Mouse (Mus musculus): ENCODE measurements around the gene 1110004F10Rik.
"Not testable (repeated sequence)": the region's sequence is repeated elsewhere in the genome, so short reads cannot be mapped to it uniquely, and the experiment has no call there.

The 1110004F10Rik gene

DNA sequence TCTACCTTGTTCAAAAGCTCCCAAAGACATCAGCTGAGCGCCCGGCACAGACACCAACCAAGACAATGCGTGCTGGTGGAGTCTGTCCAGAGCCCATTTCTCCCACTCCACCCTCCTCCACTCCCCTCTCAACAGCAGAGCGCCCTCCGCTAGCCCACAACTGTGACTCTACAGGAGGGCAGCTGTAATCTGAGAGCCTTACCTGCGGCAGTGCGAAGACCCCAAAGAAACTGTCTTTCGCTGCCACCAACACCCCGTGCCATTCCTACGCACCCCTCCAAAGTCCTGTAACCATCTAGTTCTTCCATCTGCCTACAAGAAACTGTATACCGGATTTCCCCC is at the start of gene 1110004F10Rik:
Gene 1110004F10Rik, plus strand, starts transcription at position 202 of the 342 bp plus-strand sequence.
- DNase-seq = peak; percentile 43

- DNase-seq = no peak
Measured at GRCm38 (mm10) chr7:116002726-116003125, 36.5 kb upstream of the 1110004F10Rik start.

- peak; percentile 22 for DNase-seq
Measured at GRCm38 (mm10) chr7:116029991-116030390, 9.2 kb upstream of the 1110004F10Rik start.

- peak; percentile 78 for DNase-seq
Measured at GRCm38 (mm10) chr7:116030597-116031387, 8.4 kb upstream of the 1110004F10Rik start.

DNA sequence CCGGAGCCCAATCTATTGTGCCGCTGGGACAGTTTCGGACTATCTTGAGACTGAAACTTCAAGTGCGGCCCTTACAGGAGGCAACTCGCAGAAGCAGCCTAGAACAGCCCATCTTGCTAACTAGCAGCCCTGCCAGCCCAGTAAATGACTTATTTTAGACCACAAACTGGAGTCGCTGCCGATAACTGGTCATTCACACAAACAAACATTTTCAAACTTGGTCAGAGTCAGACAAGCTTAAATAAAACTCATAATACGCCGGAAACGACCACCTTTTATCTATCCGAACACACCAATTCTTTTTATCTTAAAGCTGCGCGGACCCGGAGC is 7.8 kb upstream of the 1110004F10Rik start:
- DNase-seq = no peak

- peak; percentile 82 for DNase-seq
Measured at GRCm38 (mm10) chr7:116031718-116032595, 7.2 kb upstream of the 1110004F10Rik start.

- DNase-seq = peak; percentile 90
Measured at GRCm38 (mm10) chr7:116032596-116033307, 6.4 kb upstream of the 1110004F10Rik start.

- peak; percentile 80 for DNase-seq
Measured at GRCm38 (mm10) chr7:116033371-116034241, 5.6 kb upstream of the 1110004F10Rik start.

DNA sequence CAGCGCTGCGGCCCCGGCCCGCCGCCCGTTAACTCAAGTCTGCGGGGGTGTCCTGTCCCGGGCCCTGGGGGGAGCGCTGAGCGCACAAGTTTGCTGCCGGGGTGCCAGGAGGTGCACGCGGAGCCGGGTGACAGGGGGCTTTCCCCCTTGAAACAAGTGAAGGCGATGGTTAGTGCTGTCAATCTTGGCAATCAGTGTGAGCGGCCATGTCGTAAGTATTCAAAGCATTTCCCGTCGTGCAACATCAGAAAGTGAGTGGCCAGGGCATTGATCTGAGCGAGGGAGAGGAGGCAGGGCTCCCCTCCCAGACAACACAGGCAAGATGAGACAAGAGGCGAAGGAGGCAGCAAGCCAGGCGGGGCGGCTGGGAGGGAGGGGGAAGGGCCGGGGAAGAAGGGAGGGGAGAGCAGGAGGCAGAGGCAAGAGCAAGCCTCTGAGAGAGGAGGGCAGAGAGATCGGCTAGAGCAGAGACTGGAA is 4.9 kb upstream of the 1110004F10Rik start:
- DNase-seq = peak; percentile 88

DNA sequence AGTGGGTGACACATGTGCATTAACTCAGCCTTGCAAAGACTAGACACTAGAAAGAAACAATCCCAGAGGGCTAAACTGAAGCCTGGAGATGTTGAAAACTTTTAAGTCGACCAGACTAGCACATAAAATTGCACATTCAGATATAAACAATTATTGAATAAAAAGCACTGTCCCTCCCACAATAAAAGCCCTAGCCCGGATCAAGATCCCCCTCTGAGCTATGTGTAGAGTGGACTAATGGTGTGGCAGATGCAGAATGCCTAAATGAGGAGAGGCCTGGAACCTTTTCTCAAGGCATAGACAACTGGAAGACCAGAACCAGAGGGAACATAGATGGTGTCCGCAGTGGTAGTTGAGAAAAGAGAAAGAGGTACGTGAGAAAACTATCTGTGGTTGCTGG is 3.7 kb upstream of the 1110004F10Rik start:
- no peak for DNase-seq

DNA sequence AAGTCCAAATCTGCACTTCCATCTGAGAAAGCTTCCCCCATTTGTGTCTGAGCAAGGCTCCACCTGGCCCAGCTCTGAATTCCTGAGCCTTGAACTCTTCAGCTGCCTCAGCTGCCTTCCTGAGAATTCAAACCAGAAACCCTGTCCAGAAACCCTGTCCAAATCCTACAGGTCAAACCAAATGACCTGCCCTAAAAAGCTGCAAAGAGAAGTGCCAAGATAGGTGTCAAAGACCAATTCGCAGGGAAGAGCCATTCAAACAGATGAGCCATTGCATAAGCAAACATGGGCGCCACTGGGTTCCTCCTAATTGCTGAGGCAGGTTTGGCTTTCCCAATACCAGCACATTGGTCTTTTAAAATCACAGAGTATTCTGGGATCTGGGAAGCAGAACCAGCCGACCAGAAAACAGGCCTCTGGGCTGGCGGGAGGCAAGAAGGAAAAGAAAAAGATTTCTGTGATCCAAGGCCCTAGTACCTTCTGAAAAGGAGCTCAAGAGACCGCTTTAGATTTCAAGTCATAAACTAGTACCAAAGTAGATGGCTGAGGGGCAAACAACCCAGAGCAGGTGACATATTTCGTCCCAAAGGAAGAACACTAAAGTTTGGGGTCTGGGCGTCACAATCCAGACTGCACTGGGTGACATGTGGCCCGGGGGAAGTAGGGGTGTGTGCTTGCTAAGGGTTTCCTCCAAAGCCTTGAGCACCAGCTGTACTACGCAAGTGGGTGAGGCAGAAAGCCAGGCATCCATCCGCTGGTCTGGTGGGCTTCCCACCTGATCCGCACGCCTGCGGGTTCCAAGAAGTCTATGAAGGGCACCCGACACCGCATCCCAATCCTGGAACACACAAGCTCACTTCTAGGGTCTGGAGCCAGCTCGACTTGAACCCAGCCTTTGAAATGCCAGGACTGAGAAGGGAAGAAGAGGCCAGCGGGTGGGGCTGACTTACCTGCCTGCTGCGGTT is 2.3 kb upstream of the 1110004F10Rik start:
- peak; percentile 29 for DNase-seq

- DNase-seq = peak; percentile 54
Measured at GRCm38 (mm10) chr7:116038024-116038423, 1.2 kb upstream of the 1110004F10Rik start.

DNA sequence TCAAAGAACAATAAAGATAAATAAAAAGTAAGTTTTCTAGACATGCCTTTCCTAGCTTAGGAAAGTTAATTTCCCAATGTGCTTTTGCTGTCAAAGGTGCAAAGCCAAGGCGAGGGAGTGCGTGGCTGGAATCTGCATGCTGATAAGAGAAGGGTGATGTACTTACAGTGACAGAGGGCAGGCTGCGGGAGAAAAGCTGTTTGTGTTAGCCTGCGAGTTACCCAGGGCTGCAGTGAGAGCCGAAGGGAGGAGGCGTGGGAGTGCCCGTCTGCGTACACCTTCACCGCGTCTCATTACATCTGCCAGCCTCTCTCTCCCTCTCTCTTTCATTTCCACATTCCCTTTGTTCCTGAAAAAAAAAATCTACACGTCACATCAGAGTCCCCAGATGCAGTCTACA is 686 bp upstream of the 1110004F10Rik start, which contains the start of gene Sox6:
Gene Sox6, minus strand, starts transcription at position 286 of the 400 bp plus-strand sequence.
- DNase-seq = peak; percentile 53

GRCm38 (mm10) chr7:116039538-116040466 is 605 bp downstream of the 1110004F10Rik start:
- DNase-seq = peak; percentile 91

DNA sequence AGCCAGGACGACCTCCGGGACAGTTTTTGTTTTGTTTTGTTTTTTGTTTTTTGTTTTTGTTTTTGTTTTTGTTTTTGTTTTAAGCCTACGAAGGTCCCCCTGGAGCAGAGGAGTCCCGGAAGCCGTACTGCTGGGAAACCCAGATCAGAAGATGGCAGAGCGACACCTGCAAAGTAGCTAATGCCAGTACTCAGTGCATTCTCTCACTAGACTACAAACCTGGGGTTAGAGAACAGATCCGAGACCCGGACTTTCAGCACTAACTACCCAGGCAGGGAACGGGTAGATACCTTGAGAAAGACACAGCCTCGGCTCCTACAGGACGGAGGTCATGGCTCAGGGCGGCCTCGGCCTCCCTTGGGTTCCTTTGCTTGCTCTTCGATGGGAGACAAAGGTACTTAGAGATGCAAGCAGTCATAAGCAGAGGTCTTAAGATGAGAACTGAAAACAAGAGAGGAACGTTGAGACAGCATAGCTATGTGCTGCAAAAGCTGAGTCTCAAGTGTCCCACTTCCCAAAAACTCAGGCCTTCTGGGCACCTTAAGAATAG is 1.3 kb downstream of the 1110004F10Rik start:
- DNase-seq = no peak

DNA sequence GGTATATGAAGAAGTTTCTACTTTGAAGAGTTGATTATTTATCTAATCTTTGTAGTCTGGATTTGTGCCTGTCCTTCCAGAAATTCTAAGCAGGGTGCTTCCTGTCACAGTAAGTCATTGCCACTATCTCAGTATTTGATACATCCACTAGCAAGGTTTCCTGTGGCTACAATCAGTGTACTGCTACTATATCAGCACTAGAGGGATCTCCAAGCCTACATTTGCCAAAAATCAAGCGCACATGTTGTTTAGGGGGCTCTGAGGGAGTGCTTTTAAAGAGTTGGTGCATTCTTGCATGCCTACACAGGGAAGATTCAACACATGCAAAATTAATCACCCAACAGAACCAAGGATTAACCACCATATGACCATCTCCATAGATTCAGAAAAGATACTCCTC is 21.5 kb downstream of the 1110004F10Rik start:
- DNase-seq = no peak

DNA sequence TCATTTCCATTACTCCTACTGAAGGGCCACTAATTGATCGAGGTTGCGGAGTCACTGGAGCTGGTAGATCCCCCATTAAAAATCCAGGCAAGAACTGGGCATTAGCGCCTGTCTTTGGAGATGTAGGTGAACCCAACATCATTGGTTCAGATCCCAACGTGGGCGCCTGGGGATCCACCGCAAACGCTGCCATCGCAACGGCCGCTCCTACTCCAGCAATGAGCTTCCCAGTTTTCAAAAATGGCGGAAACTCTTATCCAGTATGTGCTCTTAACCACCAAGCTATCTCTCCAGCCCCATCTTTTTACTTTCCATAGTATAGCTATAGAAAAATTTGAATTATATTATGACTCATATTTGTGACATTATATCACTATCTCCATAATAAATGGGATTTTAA is 45.2 kb downstream of the 1110004F10Rik start, which contains the start of gene Gm4353:
Gene Gm4353, minus strand, starts transcription at position 270 of the 400 bp plus-strand sequence.
- DNase-seq = not testable (repeated sequence)

GRCm38 (mm10) chr7:116092710-116093465 is 53.7 kb downstream of the 1110004F10Rik start:
- peak; percentile 98 for DNase-seq

All from embryo, embryonic 11 days (tissue).